Comparison of ENCODE assay signal across 10 mouse cellular contexts in the genomic region with DNA sequence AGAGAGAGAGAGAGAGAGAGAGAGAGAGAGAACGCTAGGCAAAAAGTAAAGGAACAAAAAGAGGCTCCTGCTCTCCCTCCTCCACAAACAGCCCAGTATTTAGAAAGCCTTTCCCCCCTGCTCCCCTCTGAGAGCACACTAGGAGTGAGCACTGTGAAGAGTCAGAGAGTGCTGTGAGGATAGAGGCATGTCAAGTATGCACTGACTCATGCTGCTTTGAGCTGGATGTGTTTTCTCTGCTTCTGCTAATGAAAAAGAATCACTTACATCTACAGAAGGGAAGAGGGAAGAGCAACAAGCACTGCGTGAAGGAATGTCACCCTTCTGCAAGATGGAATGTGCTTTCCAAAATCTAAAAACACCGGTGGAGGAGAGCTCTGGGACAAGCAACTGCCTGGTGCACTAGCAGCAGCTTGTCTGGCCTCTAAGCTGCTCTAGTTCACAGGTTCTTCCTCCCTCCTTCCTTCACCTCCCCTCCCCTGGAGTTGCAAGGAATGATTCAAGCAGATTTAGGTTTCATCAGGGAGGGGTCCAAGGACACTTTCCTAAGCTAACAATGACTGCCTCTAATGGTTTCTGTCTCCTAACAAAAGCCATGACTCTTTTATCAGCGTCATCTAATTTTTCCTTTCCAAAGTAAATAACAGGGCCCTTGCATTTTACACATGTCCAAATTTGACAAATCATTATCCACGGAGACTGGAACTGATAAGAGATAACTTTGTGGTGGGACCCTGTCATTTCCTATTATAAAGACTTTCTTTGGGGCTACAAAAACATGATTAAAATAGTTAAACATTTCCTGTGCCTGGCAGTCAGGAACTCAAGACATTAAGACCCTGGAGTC.
A peak's percentile ranks its signal among the peaks of the same experiment; 100 is the strongest.
DNase-seq lines count a peak whose midpoint lies in the region; ATAC-seq and TF ChIP-seq lines count a peak whose summit lies in the region.
"Had no signal": no experiment of that assay in that cellular context is flagged by ENCODE, and none has a peak within 500 bp of the region (broad histone marks: within the 10 kb centered on the region; RNA-seq: fewer than 3 reads in every experiment).

No protein-coding gene starts in this region.

- no peak for TF ChIP-seq CTCF in hindbrain, postnatal 0 days (IDR thresholded peaks at IDR 0.05; ENCODE audit: low read depth)

- H3K27me3 ChIP-seq in hindbrain, postnatal 0 days (ENCODE audit: insufficient read depth, low read length) = no peaks in the 10 kb centered on the region
- no peaks in the 10 kb centered on the region for H3K27me3 ChIP-seq in hindbrain, embryonic 14.5 days (ENCODE audit: control insufficient read depth, insufficient read depth, low read length)
- H3K27me3 ChIP-seq in limb, embryonic 14.5 days (ENCODE audit: control insufficient read depth, insufficient read depth, low read length) = no peaks in the 10 kb centered on the region
- H3K27me3 ChIP-seq: neural tube, embryonic 15.5 days had no signal

- no peaks in the 10 kb centered on the region for H3K36me3 ChIP-seq in hindbrain, postnatal 0 days (ENCODE audit: insufficient read depth, low read length)
- H3K36me3 ChIP-seq in hindbrain, embryonic 14.5 days (replicated peaks; ENCODE audit: control insufficient read depth, insufficient read depth) = 0 out of 2 replicates have a peak, but pooled peaks cover 5% of the 10 kb centered on the region
- H3K36me3 ChIP-seq in limb, embryonic 14.5 days (ENCODE audit: control insufficient read depth, insufficient read depth, low read length) = no peaks in the 10 kb centered on the region
- H3K36me3 ChIP-seq: neural tube, embryonic 15.5 days had no signal

- H3K27ac ChIP-seq in hindbrain, postnatal 0 days = no peak overlapping the region
- H3K27ac ChIP-seq in hindbrain, embryonic 14.5 days = no peak overlapping the region
- H3K27ac ChIP-seq in limb, embryonic 14.5 days (replicated peaks; ENCODE audit: low read depth, low read length) = no peak overlapping the region
- H3K27ac ChIP-seq: neural tube, embryonic 15.5 days had no signal

- TF ChIP-seq POLR2A in limb, embryonic 14.5 days (IDR thresholded peaks at IDR 0.05; ENCODE audit: borderline replicate concordance, extremely low read depth, insufficient read depth, insufficient read length) = no peak

- no peak overlapping the region for H3K4me3 ChIP-seq in hindbrain, postnatal 0 days (ENCODE audit: low read length)
- H3K4me3 ChIP-seq in hindbrain, embryonic 14.5 days (replicated peaks; ENCODE audit: low read length) = no peak overlapping the region
- no peak overlapping the region for H3K4me3 ChIP-seq in limb, embryonic 14.5 days (replicated peaks; ENCODE audit: low read length)
- H3K4me3 ChIP-seq: neural tube, embryonic 15.5 days had no signal

- no peak for ATAC-seq in hindbrain, postnatal 0 days
- no peak for ATAC-seq in hindbrain, embryonic 14.5 days (ENCODE audit: low FRiP score)
- no peak for ATAC-seq in limb, embryonic 14.5 days (ENCODE audit: low FRiP score, low read depth)
- ATAC-seq: inflammation-experienced regulatory T-cells, adult 6 months had no signal

- WGBS in hindbrain, postnatal 0 days = 19% methylated on average over 5 of the region's 5 CpGs
- 22% methylated on average over 5 of the region's 5 CpGs for whole genome bisulfite sequencing in hindbrain, embryonic 14.5 days
- WGBS in limb, embryonic 14.5 days = 28% methylated on average over 5 of the region's 5 CpGs

- H3K9me3 ChIP-seq in hindbrain, postnatal 0 days (ENCODE audit: low read length) = no peaks in the 10 kb centered on the region
- no peaks in the 10 kb centered on the region for H3K9me3 ChIP-seq in hindbrain, embryonic 14.5 days (ENCODE audit: control insufficient read depth, low read length)
- no peaks in the 10 kb centered on the region for H3K9me3 ChIP-seq in limb, embryonic 14.5 days (ENCODE audit: control insufficient read depth, low read length)
- H3K9me3 ChIP-seq: neural tube, embryonic 15.5 days had no signal

- DNase-seq in adrenal gland, adult 2 months = peak; percentile 31
- DNase-seq in adrenal gland, postnatal 10 days = no peak
- DNase-seq in hindbrain, postnatal 0 days (ENCODE audit: low spot score) = peak; percentile 8
- DNase-seq in hindbrain, embryonic 14.5 days (ENCODE audit: low spot score) = no peak
- peak; percentile 86 for DNase-seq in 416B (ENCODE audit: low read depth)
- peak; percentile 31 for DNase-seq in limb, embryonic 14.5 days (ENCODE audit: low spot score)
- DNase-seq in right cerebral cortex, postnatal 10 days (ENCODE audit: low spot score in 2 of 2) = no peak
- no peak for DNase-seq in neural tube, embryonic 10.5 days (ENCODE audit: extremely low spot score, low spot score)

- no peak overlapping the region for H3K4me2 ChIP-seq in hindbrain, postnatal 0 days (ENCODE audit: low read depth, low read length)
- H3K4me2 ChIP-seq in hindbrain, embryonic 14.5 days (replicated peaks) = no peak overlapping the region
- no peak overlapping the region for H3K4me2 ChIP-seq in limb, embryonic 14.5 days (replicated peaks; ENCODE audit: low read depth, low read length, severe bottlenecking)
- H3K4me2 ChIP-seq: neural tube, embryonic 15.5 days had no signal

- H3K4me1 ChIP-seq in hindbrain, postnatal 0 days (ENCODE audit: insufficient read depth, low read length) = no peaks in the 10 kb centered on the region
- H3K4me1 ChIP-seq in hindbrain, embryonic 14.5 days (replicated peaks; ENCODE audit: control insufficient read depth, insufficient read depth, low read length) = no peaks in the 10 kb centered on the region
- H3K4me1 ChIP-seq in limb, embryonic 14.5 days (ENCODE audit: control insufficient read depth, insufficient read depth, low read length) = 0 out of 2 replicates have a peak, but pooled peaks cover 2% of the 10 kb centered on the region

- H3K9ac ChIP-seq in hindbrain, postnatal 0 days (replicated peaks; ENCODE audit: low read length) = no peak overlapping the region
- no peak overlapping the region for H3K9ac ChIP-seq in hindbrain, embryonic 14.5 days
- H3K9ac ChIP-seq in limb, embryonic 14.5 days (ENCODE audit: low read depth, low read length, severe bottlenecking) = no peak overlapping the region
- H3K9ac ChIP-seq: neural tube, embryonic 15.5 days had no signal

Comparison
In these comparisons a context has a peak if more than half of its experiments do, and no peak if none do; other contexts are left out.
1. DNase-seq: peak in adrenal gland, adult 2 months (single experiment), hindbrain, postnatal 0 days (single experiment), 416B (single experiment) and limb, embryonic 14.5 days (single experiment); none in adrenal gland, postnatal 10 days (single experiment), hindbrain, embryonic 14.5 days (single experiment), right cerebral cortex, postnatal 10 days (0 of 2) and neural tube, embryonic 10.5 days (single experiment).